Mouse (Mus musculus): ENCODE measurements around the gene Mrap2. TPM values are rescaled to one million over a fixed set of nuclear protein-coding genes. Genes with fewer than 3 reads are reported as not detected.

Gene Mrap2
- polyA plus RNA-seq, 1 experiment from 2014 or later = 0.25 TPM

DNA sequence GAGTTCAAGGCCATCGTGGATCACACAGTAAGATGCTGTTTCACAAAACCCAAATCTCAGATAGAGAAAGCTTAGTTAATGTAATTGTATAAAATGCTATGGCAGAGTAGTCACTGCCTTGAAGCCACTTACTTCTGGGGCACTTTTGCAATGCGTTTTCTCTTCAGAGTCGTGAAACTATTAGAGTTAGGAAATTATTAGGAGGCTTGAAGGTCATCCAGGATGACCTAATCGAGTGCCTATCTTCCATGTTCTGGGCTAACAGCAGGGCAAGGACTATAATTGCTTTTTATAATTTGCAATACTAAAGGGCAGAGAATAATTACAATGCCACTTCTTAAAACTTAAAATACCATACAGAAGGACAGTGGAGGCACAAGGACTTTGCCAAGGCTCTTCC is 43.2 kb downstream of the Mrap2 start:
- Histone ChIP-seq H3K36me3 (peaks cover 19% of the 10 kb centered on the region), H3K27me3 (no peaks in the 10 kb centered on the region), H3K9me3 (no peaks in the 10 kb centered on the region), H3K4me2 (no peak overlapping the region), H3K4me3 (no peak overlapping the region), H3K4me1 (no peaks in the 10 kb centered on the region), H3K27ac (no peak overlapping the region), H3K9ac (no peak overlapping the region)
- no peak for ATAC-seq (ENCODE audit: borderline replicate concordance, extremely low read depth, low FRiP score, low TSS enrichment)
- WGBS = 74% methylated on average over 4 of the region's 4 CpGs

DNA sequence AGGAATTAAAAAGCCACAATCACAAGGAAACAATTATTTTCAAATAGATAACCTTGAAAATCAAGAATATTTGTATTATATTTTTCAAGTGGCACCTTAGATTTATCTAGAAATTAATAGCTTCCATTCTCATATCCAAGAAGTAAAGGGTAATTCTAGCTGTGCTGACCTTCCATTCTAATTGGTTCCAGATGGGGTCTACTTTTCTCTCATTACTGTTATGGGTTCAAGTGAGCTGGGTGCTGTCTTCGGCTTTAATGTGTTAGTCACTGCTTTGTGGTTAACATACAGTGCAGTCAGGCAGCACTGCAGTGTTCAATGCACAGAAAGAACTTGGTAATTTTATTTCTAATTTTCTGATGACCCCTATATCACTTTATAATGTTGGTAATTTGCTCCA is 49.6 kb downstream of the Mrap2 start:
- Histone ChIP-seq H3K27ac (no peak overlapping the region), H3K9me3 (no peaks in the 10 kb centered on the region), H3K4me3 (no peak overlapping the region), H3K4me2 (no peak overlapping the region), H3K36me3 (peaks cover 32% of the 10 kb centered on the region), H3K27me3 (no peaks in the 10 kb centered on the region), H3K9ac (no peak overlapping the region), H3K4me1 (no peaks in the 10 kb centered on the region)
- 90% methylated on average over 1 of the region's 1 CpGs for WGBS
- ATAC-seq (ENCODE audit: borderline replicate concordance, extremely low read depth, low FRiP score, low TSS enrichment) = no peak

DNA sequence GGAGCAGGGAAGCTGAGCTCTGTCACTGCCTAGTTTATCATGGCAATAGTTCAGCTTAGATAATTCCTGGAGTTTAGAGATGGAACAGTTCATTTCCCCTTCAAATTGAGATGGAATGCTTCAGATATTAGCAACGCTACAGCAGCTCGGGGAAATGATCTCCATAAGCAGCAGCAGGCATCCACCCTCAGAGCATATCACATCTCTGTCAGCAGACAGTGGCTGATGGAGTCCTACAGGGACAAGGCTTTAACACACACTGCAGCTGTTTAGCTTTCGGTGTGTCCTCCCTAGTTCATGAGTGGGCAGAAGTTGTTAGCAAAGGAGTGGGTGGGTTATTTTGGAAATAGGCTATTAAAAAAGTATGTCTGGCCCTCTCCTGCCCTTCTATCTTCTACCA is 53.2 kb downstream of the Mrap2 start:
- H3K4me3 ChIP-seq = no peak overlapping the region
- no peak overlapping the region for H3K9ac ChIP-seq
- peaks cover 22% of the 10 kb centered on the region for H3K36me3 ChIP-seq
- 80% methylated on average over 3 of the region's 3 CpGs for WGBS
- no peaks in the 10 kb centered on the region for H3K27me3 ChIP-seq
- no peak overlapping the region for H3K27ac ChIP-seq
- H3K4me2 ChIP-seq = no peak overlapping the region
- no peaks in the 10 kb centered on the region for H3K9me3 ChIP-seq
- no peaks in the 10 kb centered on the region for H3K4me1 ChIP-seq
- ATAC-seq (ENCODE audit: borderline replicate concordance, extremely low read depth, low FRiP score, low TSS enrichment) = no peak

DNA sequence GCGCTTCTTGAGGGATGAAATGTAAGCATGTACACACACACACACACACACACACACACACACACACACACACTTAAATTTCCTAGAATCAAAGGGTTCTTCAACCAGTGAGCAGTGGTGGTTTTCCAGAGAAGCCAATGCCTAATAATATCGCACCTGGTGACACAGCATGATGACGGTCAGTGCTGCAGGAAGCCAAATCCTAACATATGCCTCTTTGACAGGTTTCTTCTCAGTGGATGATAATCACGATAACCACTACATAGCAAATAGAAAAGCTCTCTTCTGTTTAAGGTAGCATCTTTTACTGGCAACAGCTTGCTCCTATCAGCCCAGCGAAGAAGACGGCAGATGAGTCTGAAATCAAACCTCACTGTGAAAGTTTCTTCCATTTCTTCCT is 53.9 kb downstream of the Mrap2 start:
- H3K4me2 ChIP-seq = no peak overlapping the region
- WGBS = 69% methylated on average over 6 of the region's 6 CpGs
- peaks cover 16% of the 10 kb centered on the region for H3K36me3 ChIP-seq
- no peaks in the 10 kb centered on the region for H3K9me3 ChIP-seq
- no peaks in the 10 kb centered on the region for H3K4me1 ChIP-seq
- H3K27me3 ChIP-seq = no peaks in the 10 kb centered on the region
- no peak overlapping the region for H3K9ac ChIP-seq
- no peak overlapping the region for H3K27ac ChIP-seq
- ATAC-seq (ENCODE audit: borderline replicate concordance, extremely low read depth, low FRiP score, low TSS enrichment) = no peak
- H3K4me3 ChIP-seq = no peak overlapping the region

DNA sequence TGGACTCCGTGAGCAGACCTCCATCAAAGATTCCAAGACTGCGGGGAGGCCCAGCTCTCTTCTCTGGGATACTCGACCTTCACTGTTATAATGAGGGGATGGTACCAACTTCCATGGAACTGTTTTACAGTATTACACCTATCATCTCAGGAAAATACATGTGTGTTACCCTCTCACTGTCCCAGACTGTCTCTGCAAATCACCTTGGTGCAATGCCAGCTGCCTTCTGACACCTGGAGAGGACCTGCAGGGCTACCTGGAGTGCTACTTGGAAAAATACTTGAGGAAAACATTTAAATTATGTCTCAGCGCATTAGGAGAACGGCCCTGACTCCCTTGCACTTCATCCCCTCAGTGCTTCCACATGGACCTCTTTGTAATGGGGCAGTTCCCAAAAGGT is 56.3 kb downstream of the Mrap2 start:
- Histone ChIP-seq H3K36me3 (peaks cover 26% of the 10 kb centered on the region; the same call in 1 of the 2 replicates), H3K4me2 (no peak overlapping the region), H3K4me1 (no peaks in the 10 kb centered on the region), H3K9ac (no peak overlapping the region), H3K27ac (no peak overlapping the region), H3K9me3 (no peaks in the 10 kb centered on the region), H3K27me3 (no peaks in the 10 kb centered on the region), H3K4me3 (no peak overlapping the region)
- 86% methylated on average over 5 of the region's 5 CpGs for WGBS
- ATAC-seq (ENCODE audit: borderline replicate concordance, extremely low read depth, low FRiP score, low TSS enrichment) = no peak

DNA sequence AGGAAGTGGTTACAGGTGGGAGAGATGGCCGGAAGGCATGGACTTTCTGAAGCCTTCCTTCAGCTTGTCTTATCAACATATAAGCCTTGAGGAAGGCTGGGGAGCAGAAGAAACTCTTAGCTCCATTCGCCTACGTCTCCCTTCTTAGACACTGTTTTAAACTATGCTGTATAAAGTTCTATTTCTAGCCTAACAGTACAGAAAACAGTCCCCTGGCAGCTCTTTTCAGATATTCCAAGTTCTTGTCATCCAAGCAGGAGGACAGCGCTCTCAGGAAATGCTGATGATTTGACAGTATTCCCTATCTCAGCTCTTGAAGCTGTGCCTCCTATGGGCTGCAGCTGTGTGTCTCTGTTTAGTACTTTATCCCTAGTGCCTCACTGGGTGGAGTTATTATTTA is 56.8 kb downstream of the Mrap2 start:
- Histone ChIP-seq H3K4me1 (no peaks in the 10 kb centered on the region), H3K4me3 (no peak overlapping the region), H3K4me2 (no peak overlapping the region), H3K36me3 (peaks cover 27% of the 10 kb centered on the region; the same call in 1 of the 2 replicates), H3K27me3 (no peaks in the 10 kb centered on the region), H3K27ac (no peak overlapping the region), H3K9ac (no peak overlapping the region), H3K9me3 (no peaks in the 10 kb centered on the region)
- no peak for ATAC-seq (ENCODE audit: borderline replicate concordance, extremely low read depth, low FRiP score, low TSS enrichment)
- 91% methylated on average over 4 of the region's 4 CpGs for WGBS

DNA sequence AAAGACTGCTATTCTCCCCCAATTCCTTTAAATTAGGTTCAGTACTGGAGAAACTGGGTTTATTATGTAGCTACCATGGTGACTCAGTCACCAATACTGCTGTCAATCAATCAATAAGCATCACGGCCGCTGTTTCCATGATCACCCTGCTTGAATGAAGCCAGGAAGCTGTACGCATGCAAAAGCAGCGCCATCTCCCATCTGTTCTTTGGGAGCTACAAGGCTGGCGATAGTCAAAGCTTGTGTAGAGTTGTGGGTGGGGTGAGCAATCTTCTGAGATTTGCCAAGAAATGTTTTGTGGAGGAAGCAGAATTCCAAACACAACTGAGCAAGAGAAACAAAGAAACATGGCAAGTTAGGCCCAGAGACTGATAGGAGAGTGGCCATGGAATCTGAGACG is 58.3 kb downstream of the Mrap2 start:
- no peak overlapping the region for H3K27ac ChIP-seq
- no peak overlapping the region for H3K4me3 ChIP-seq
- H3K9ac ChIP-seq = no peak overlapping the region
- H3K4me2 ChIP-seq = no peak overlapping the region
- no peaks in the 10 kb centered on the region for H3K9me3 ChIP-seq
- no peak for ATAC-seq (ENCODE audit: borderline replicate concordance, extremely low read depth, low FRiP score, low TSS enrichment)
- no peaks in the 10 kb centered on the region for H3K4me1 ChIP-seq
- H3K36me3 ChIP-seq = peaks cover 29% of the 10 kb centered on the region
- no peaks in the 10 kb centered on the region for H3K27me3 ChIP-seq
- 91% methylated on average over 6 of the region's 6 CpGs for WGBS

DNA sequence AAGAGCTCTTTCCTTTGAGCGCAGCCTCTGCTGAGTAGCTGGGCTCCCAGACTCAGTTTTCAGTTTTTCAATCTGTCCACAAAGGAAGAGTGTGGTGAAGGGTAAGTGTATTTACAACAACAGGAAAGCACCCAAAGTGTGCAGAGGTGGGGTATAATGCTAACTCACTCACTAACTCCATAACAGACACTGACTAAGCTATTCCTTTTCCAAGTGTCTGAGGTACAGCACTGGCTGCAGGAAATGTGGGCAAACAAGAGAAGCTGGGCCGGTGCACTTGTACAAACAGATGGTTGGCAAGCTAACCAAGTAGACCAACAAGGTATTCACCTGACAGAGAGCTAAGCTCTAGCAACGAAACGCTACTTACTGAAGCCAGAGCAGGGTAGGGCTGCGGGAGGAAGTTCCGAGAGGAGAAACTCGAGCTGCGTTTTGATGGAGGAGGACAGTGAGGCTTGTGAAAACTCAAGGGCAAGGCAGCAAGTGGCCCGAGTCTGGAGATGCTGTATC is 66.8 kb downstream of the Mrap2 start:
- ATAC-seq (ENCODE audit: borderline replicate concordance, extremely low read depth, low FRiP score, low TSS enrichment) = peak; percentile 79
- 72% methylated on average over 9 of the region's 9 CpGs for WGBS
- no peaks in the 10 kb centered on the region for H3K4me1 ChIP-seq
- no peaks in the 10 kb centered on the region for H3K27me3 ChIP-seq
- H3K9me3 ChIP-seq = no peaks in the 10 kb centered on the region
- no peak overlapping the region for H3K4me3 ChIP-seq
- no peak overlapping the region for H3K9ac ChIP-seq
- H3K36me3 ChIP-seq = peaks cover 13% of the 10 kb centered on the region; the same call in 1 of the 2 replicates
- H3K4me2 ChIP-seq = no peak overlapping the region
- peak overlapping the region; percentile 68 for H3K27ac ChIP-seq

DNA sequence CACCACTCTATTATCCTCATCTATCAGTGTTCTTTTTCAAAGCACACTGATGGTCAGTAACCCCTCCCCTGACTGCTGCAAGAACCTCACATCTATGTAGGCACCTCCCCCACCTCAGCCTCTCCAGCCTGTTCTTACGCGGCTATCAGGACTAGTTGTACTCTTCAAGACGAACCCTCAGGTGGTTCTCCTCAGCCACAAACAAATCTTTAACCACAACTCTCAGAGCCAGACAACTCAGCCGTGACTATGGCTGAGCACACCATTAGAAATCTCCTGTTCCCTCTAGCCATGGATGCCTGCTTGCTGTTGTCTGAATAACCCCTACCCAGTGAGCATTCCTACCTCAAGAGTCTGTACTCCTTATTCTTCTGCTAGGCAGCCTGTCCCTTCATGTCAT is 69.1 kb downstream of the Mrap2 start:
- H3K36me3 ChIP-seq = peaks cover 12% of the 10 kb centered on the region; the same call in 1 of the 2 replicates
- H3K27me3 ChIP-seq = no peaks in the 10 kb centered on the region
- no peak for ATAC-seq (ENCODE audit: borderline replicate concordance, extremely low read depth, low FRiP score, low TSS enrichment)

More for the DNA sequence above, 69.1 kb downstream of the Mrap2 start:
- H3K4me2 ChIP-seq = no peak overlapping the region
- H3K4me3 ChIP-seq = no peak overlapping the region
- no peaks in the 10 kb centered on the region for H3K4me1 ChIP-seq
- H3K27ac ChIP-seq = no peak overlapping the region
- WGBS = 71% methylated on average over 4 of the region's 4 CpGs
- no peak overlapping the region for H3K9ac ChIP-seq
- no peaks in the 10 kb centered on the region for H3K9me3 ChIP-seq

Other genes starting within 250 kb of the Mrap2 start
- not detected in 2 replicates for gene Ripply2, start 128.8 kb upstream of the Mrap2 start, polyA plus RNA-seq (2015; fragmentation: Nextera tagmentation; extraction: Ambion mirVana)
- 54.1 and 55.8 TPM in 2 replicates for gene Cyb5r4, start 122.3 kb upstream of the Mrap2 start, polyA plus RNA-seq (2015; fragmentation: Nextera tagmentation; extraction: Ambion mirVana)
- 6.4 TPM in 2 replicates for gene Cep162, start 111.2 kb downstream of the Mrap2 start, polyA plus RNA-seq (2015; fragmentation: Nextera tagmentation; extraction: Ambion mirVana)

Measured in lung, embryonic 15.5 days (tissue).